9 mouse cellular contexts compared by ENCODE assay signal in the genomic region with DNA sequence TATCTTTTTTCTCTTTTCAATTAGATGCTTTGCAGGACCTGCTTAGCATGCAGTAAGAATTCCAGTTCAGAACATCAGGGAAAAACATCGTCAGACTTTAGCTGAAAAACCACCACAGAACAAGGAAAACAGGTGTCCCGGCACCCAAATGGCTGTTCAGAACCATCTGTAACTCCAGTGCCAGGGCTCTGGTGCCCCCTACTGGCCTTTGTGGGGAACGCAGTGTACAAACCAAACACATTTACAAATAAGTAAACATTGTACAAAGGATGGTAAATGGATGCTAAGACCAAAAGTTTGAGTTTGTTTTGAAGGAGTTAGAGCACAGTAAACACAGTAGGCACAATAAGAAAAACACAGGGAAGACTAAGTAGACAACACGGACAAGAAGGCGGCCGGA.
DNase-seq lines count a peak whose midpoint lies in the region; ATAC-seq and TF ChIP-seq lines count a peak whose summit lies in the region.
"Had no signal": no experiment of that assay in that cellular context is flagged by ENCODE, and none has a peak within 500 bp of the region (broad histone marks: within the 10 kb centered on the region; RNA-seq: fewer than 3 reads in every experiment).

No protein-coding gene starts in this region.

- no peak overlapping the region for H3K4me2 ChIP-seq in kidney, postnatal 0 days (ENCODE audit: low read length)
- no peak overlapping the region for H3K4me2 ChIP-seq in kidney, embryonic 14.5 days (replicated peaks; ENCODE audit: low read depth, low read length)
- H3K4me2 ChIP-seq: embryonic facial prominence, embryonic 13.5 days; midbrain, embryonic 12.5 days had no signal

- WGBS in kidney, postnatal 0 days: 87% methylated on average over 6 of the region's 6 CpGs
- WGBS in kidney, embryonic 14.5 days: 95% methylated on average over 6 of the region's 6 CpGs

- no peak overlapping the region for H3K4me3 ChIP-seq in kidney, postnatal 0 days (replicated peaks; ENCODE audit: low read depth, low read length)
- no peak overlapping the region for H3K4me3 ChIP-seq in kidney, embryonic 14.5 days (ENCODE audit: low read length)
- no peak overlapping the region for H3K4me3 ChIP-seq in E14TG2a.4 (replicated peaks; ENCODE audit: low read length)
- H3K4me3 ChIP-seq: embryonic facial prominence, embryonic 13.5 days; midbrain, embryonic 12.5 days had no signal

- no peaks in the 10 kb centered on the region; the same call in 1 of the 2 replicates for H3K9me3 ChIP-seq in kidney, postnatal 0 days (replicated peaks; ENCODE audit: low read length)
- H3K9me3 ChIP-seq in kidney, embryonic 14.5 days (ENCODE audit: control insufficient read depth, low read length): peaks cover 8% of the 10 kb centered on the region
- no peaks in the 10 kb centered on the region for H3K9me3 ChIP-seq in E14TG2a.4 (ENCODE audit: low read length)
- H3K9me3 ChIP-seq: embryonic facial prominence, embryonic 13.5 days; midbrain, embryonic 12.5 days had no signal

- no peak overlapping the region for H3K27ac ChIP-seq in kidney, postnatal 0 days
- no peak overlapping the region for H3K27ac ChIP-seq in kidney, embryonic 14.5 days (ENCODE audit: low read depth, low read length)
- H3K27ac ChIP-seq: embryonic facial prominence, embryonic 13.5 days; midbrain, embryonic 12.5 days had no signal

- peaks cover 11% of the 10 kb centered on the region; the same call in 1 of the 2 replicates for H3K36me3 ChIP-seq in kidney, postnatal 0 days (ENCODE audit: insufficient read depth, low read length)
- peaks cover 35% of the 10 kb centered on the region for H3K36me3 ChIP-seq in kidney, embryonic 14.5 days (ENCODE audit: control insufficient read depth, insufficient read depth, low read length)
- peaks cover 19% of the 10 kb centered on the region for H3K36me3 ChIP-seq in E14TG2a.4 (ENCODE audit: insufficient read depth, low read length)

- no peak overlapping the region for H3K9ac ChIP-seq in kidney, postnatal 0 days (ENCODE audit: low read depth, low read length)
- no peak overlapping the region for H3K9ac ChIP-seq in kidney, embryonic 14.5 days (ENCODE audit: low read depth, low read length)
- H3K9ac ChIP-seq: embryonic facial prominence, embryonic 13.5 days; midbrain, embryonic 12.5 days had no signal

- peak; percentile 52; the same call in 1 of the 2 replicates for TF ChIP-seq CTCF in kidney, postnatal 0 days (IDR thresholded peaks at IDR 0.05; ENCODE audit: low read depth)
- TF ChIP-seq CTCF in E14TG2a.4 (conservative IDR thresholded peaks at IDR 0.05; ENCODE audit: low read length): peak; percentile 62

- ATAC-seq in kidney, postnatal 0 days (replicated peaks; ENCODE audit: low FRiP score, low read depth): no peak
- no peak for ATAC-seq in kidney, embryonic 14.5 days (ENCODE audit: low FRiP score, low TSS enrichment)

- no peaks in the 10 kb centered on the region for H3K4me1 ChIP-seq in kidney, postnatal 0 days (replicated peaks; ENCODE audit: insufficient read depth, low read length)
- H3K4me1 ChIP-seq in kidney, embryonic 14.5 days (ENCODE audit: control insufficient read depth, insufficient read depth, low read length): no peaks in the 10 kb centered on the region
- 0 out of 2 replicates have a peak, but pooled peaks cover 4% of the 10 kb centered on the region for H3K4me1 ChIP-seq in E14TG2a.4 (replicated peaks; ENCODE audit: low read depth, low read length)
- H3K4me1 ChIP-seq: embryonic facial prominence, embryonic 13.5 days; midbrain, embryonic 12.5 days had no signal

- H3K27me3 ChIP-seq in kidney, postnatal 0 days (ENCODE audit: insufficient read depth, low read length): no peaks in the 10 kb centered on the region
- H3K27me3 ChIP-seq in kidney, embryonic 14.5 days (ENCODE audit: control insufficient read depth, insufficient read depth, low read length): no peaks in the 10 kb centered on the region
- H3K27me3 ChIP-seq in E14TG2a.4 (ENCODE audit: insufficient read depth, low read length): no peaks in the 10 kb centered on the region
- H3K27me3 ChIP-seq: embryonic facial prominence, embryonic 13.5 days; midbrain, embryonic 12.5 days had no signal

- no peak for DNase-seq in kidney, postnatal 0 days (ENCODE audit: low spot score)
- peak; percentile 79 for DNase-seq in ZHBTc4 (ENCODE audit: low read depth, low spot score)
- DNase-seq in natural killer cell, adult 2 months (ENCODE audit: low spot score in 2 of 2): peak; percentile 1 to 16
- no peak for DNase-seq in gastrocnemius, adult 8-10 months (ENCODE audit: low spot score in 2 of 2)
- no peak for DNase-seq in urinary bladder, postnatal 4 days (ENCODE audit: low spot score in 2 of 2)

Comparison
In these comparisons a context has a peak if more than half of its experiments do, and no peak if none do; other contexts are left out.
1. DNase-seq: peak in ZHBTc4 (single experiment) and natural killer cell, adult 2 months (2 of 2); none in kidney, postnatal 0 days (single experiment), gastrocnemius, adult 8-10 months (0 of 2) and urinary bladder, postnatal 4 days (0 of 2).